Mouse (Mus musculus): Measurements from ENCODE around the gene Aknad1. TPM values are rescaled to one million over a fixed set of nuclear protein-coding genes. Genes with fewer than 3 reads are reported as not detected.

Aknad1 gene
- total RNA-seq, 2 experiments from 2014 or later = 0.10 TPM; not detected in 1

DNA sequence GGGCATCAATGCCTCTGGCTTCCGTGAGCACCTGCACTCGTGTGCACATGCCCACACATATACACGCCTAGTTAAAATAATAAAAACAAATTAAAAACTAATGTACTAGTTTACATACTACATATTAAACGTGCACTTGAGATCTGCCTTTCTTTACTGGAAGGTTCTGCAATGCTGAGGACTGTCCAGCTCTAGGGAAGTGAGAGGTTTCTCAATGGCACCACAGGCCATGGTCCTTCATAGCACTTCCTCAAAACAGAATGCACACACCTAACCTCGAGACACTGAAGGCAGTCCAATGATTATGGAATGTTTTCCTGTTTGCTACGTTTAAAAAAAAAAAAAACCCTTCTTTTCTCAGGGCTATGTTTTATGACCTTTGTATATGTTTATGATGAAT is 58.3 kb downstream of the Aknad1 start:
- DNase-seq (ENCODE audit: low spot score in 2 of 2) = no peak
- H3K4me3 ChIP-seq = no peak overlapping the region
- H3K27ac ChIP-seq = no peak overlapping the region
- no peak for TF ChIP-seq CTCF (conservative IDR thresholded peaks at IDR 0.05)

GRCm38 (mm10) chr3:108798375-108798774 is 58.9 kb downstream of the Aknad1 start:
- Histone ChIP-seq H3K27ac (no peak overlapping the region), H3K4me3 (no peak overlapping the region)
- DNase-seq (ENCODE audit: low spot score in 2 of 2) = no peak
- TF ChIP-seq CTCF (conservative IDR thresholded peaks at IDR 0.05) = peak; percentile 64

GRCm38 (mm10) chr3:108805622-108806021 is 66.2 kb downstream of the Aknad1 start:
- Histone ChIP-seq H3K4me3 (no peak overlapping the region), H3K27ac (peak overlapping the region; percentile 60)
- TF ChIP-seq CTCF (conservative IDR thresholded peaks at IDR 0.05) = no peak
- DNase-seq (ENCODE audit: low spot score in 2 of 2) = no peak

- H3K4me3 ChIP-seq = no peak overlapping the region
- TF ChIP-seq CTCF (conservative IDR thresholded peaks at IDR 0.05) = no peak
- DNase-seq (ENCODE audit: low spot score in 2 of 2) = no peak
- peak overlapping the region; percentile 57; the same call in 1 of the 2 replicates for H3K27ac ChIP-seq
Observed at GRCm38 (mm10) chr3:108810747-108811263, 71.3 kb downstream of the Aknad1 start.

DNA sequence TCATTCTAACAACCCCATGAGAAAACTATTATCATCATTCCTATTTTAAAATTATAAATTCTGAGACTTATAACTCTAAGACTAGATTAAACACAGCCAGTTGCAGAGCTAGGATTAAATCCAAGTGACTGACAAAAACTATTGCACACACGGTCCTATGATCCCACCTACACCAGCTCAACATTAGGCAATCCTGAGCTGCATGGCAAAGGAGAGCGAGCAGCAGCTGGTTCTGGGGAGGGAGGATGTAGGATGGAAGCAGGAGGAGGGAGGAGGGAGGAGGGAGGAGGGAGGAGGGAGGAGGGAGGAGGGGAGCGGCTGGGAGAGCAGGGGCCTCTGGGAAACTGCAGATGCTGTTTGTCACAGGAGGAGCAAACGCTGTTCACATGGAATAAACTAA is 76.2 kb downstream of the Aknad1 start:
- no peak for TF ChIP-seq CTCF (conservative IDR thresholded peaks at IDR 0.05)
- peak overlapping the region; percentile 80; the same call in 1 of the 2 replicates for H3K27ac ChIP-seq
- H3K4me3 ChIP-seq = no peak overlapping the region
- peak; percentile 16 to 49 for DNase-seq (ENCODE audit: low spot score in 2 of 2)

DNA sequence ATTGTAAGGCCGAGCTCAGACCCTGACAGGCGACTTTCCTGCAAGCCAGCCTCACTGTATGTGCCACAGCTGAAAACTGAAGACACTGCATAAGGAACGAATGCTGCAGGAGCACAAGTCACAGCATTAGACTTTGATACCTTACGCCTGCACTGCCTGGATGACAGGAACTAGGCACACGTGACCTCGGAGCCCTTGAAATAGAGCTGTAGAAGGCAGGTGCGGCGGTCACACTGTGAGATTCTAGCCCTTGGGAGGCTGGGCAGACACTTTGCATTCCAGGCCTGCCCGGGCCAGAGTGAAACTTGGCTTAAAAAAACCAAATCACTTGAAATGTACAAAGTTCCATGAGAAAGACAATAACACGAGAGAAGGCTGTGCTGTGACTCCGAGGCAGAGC is 91.0 kb downstream of the Aknad1 start:
- H3K4me3 ChIP-seq = no peak overlapping the region
- TF ChIP-seq CTCF (conservative IDR thresholded peaks at IDR 0.05) = no peak
- DNase-seq (ENCODE audit: low spot score in 2 of 2) = no peak
- H3K27ac ChIP-seq = peak overlapping the region; percentile 10; the same call in 1 of the 2 replicates

DNA sequence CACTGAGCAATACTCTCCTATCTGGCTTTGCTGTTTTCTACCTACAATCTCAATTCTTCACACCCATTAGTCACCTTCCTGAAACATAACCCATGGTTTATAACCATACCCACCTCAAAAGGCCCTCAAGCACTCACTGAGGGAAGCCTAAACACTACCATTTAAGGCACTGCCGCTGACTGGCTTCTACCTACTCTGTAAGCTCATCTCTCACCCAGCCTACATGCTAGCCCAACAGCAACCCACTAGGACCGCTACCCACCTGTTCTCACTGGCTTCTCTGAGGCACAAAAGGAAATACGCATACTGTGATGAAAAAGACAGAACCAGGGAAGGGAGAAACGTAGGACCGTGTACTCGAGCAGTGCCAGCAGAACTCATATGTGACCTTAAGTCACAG is 92.3 kb downstream of the Aknad1 start:
- no peak overlapping the region for H3K27ac ChIP-seq
- H3K4me3 ChIP-seq = no peak overlapping the region
- TF ChIP-seq CTCF (conservative IDR thresholded peaks at IDR 0.05) = no peak
- no peak for DNase-seq (ENCODE audit: low spot score in 2 of 2)

Other genes starting within 250 kb of the Aknad1 start
- 1 to 10 TPM; 1.5 TPM for gene 1700013F07Rik, start 205.5 kb upstream of the Aknad1 start, total RNA-seq (2021)
- gene 5330417C22Rik, start 203.1 kb upstream of the Aknad1 start, total RNA-seq (2021) = 10 to 100 TPM; 24.8 to 28.8 TPM
- gene Tmem167b, start 177.2 kb upstream of the Aknad1 start, total RNA-seq (2021) = 10 to 100 TPM; 55.6 to 56.2 TPM
- gene Taf13, start 168.0 kb upstream of the Aknad1 start, total RNA-seq (2021) = 10 to 100 TPM; 20.7 to 27.3 TPM
- 100 to 1,000 TPM; 125 to 135 TPM for gene Wdr47, start 148.4 kb upstream of the Aknad1 start, total RNA-seq (2021)
- gene Clcc1, start 85.7 kb upstream of the Aknad1 start, total RNA-seq (2021) = 10 to 100 TPM; 31.7 to 34.0 TPM
- 10 to 100 TPM; 13.3 to 14.1 TPM for gene Gpsm2, start 17.3 kb upstream of the Aknad1 start, total RNA-seq (2021)
- gene Stxbp3, start 100.9 kb downstream of the Aknad1 start, total RNA-seq (2021) = 10 to 100 TPM; 25.1 to 27.8 TPM
- under 1 TPM in 1 of 2 experiments, not detected in 1; 0.15 TPM for gene Fndc7, start 150.3 kb downstream of the Aknad1 start, total RNA-seq (2021)
- 10 to 100 TPM; 51.9 to 53.1 TPM for gene Prpf38b, start 172.1 kb downstream of the Aknad1 start, total RNA-seq (2021)
- 1 to 10 TPM; 1.9 to 3.1 TPM for gene Henmt1, start 200.2 kb downstream of the Aknad1 start, total RNA-seq (2021)
- gene Gm9857, start 200.8 kb downstream of the Aknad1 start, total RNA-seq (2021) = not detected